Mouse (Mus musculus) ES-E14 (cell line): ENCODE measurements around the gene Rnf220. TPM values are rescaled to one million over a fixed set of nuclear protein-coding genes. Genes with fewer than 3 reads are reported as not detected.
A peak's percentile ranks its signal among the peaks of the same experiment; 100 is the strongest.

Source experiments
- DNase-seq: peaks from one replicate; pipeline ENCODE4 v3.0.0-alpha.2; 2013; ENCODE audit warnings: low read depth, low spot score
- H3K27ac ChIP-seq: 2 replicates; pipeline ENCODE4 v1.5.1; 2012; ENCODE audit warnings: low read depth, mild to moderate bottlenecking, low read length, moderate library complexity, mixed read lengths; ENCODE audit not compliant: poor library complexity, insufficient read depth, severe bottlenecking
- H3K36me3 ChIP-seq: 2 replicates; pipeline ENCODE4 v1.6.1; 2012; ENCODE audit warnings: mild to moderate bottlenecking, low read length, moderate library complexity, mixed read lengths; ENCODE audit not compliant: control insufficient read depth, poor library complexity, insufficient read depth, severe bottlenecking
- H3K4me1 ChIP-seq, 2 experiments: fragments of 150-350 bp in 1 of 2; sonication (generic) in 1 of 2; 2 replicates each; pipeline ENCODE4 v1.6.1; 2012; ENCODE audit warnings: low read length in 2 of 2, mild to moderate bottlenecking in 1 of 2, mixed read lengths in 1 of 2; ENCODE audit not compliant: control insufficient read depth in 2 of 2, insufficient read depth in 2 of 2, poor library complexity in 1 of 2
- H3K4me3 ChIP-seq, 2 experiments: fragments of 150-350 bp in 1 of 2; sonication (generic) in 1 of 2; 2 replicates each; pipeline ENCODE4 v1.5.1; 2012; ENCODE audit warnings: low read length in 2 of 2, low read depth in 1 of 2, mild to moderate bottlenecking in 1 of 2, mixed read lengths in 1 of 2; ENCODE audit not compliant: insufficient read depth in 1 of 2, poor library complexity in 1 of 2, severe bottlenecking in 1 of 2
- H3K9ac ChIP-seq: 2 replicates; pipeline ENCODE4 v1.6.1; 2012; ENCODE audit warnings: low read depth, mild to moderate bottlenecking, low read length, mixed read lengths; ENCODE audit not compliant: poor library complexity, insufficient read depth, severe bottlenecking
- H3K9me3 ChIP-seq: fragments of 150-350 bp; sonication (generic); 2 replicates; pipeline ENCODE4 v1.6.1; 2012; ENCODE audit warnings: low read depth, mild to moderate bottlenecking, low read length; ENCODE audit not compliant: control insufficient read depth, insufficient read depth
- CHD2 ChIP-seq: IDR thresholded peaks from 2 replicates; pipeline ENCODE4 v1.6.1; 2014; ENCODE audit warnings: mild to moderate bottlenecking, low read depth, low read length, inconsistent platforms
- HCFC1 ChIP-seq: IDR thresholded peaks from 2 replicates; pipeline ENCODE4 v1.6.1; 2012; ENCODE audit warnings: low read length, inconsistent platforms, borderline replicate concordance; ENCODE audit not compliant: insufficient read depth
- MAFK ChIP-seq: IDR thresholded peaks from 2 replicates; pipeline ENCODE4 v1.6.1; 2014; ENCODE audit warnings: mild to moderate bottlenecking, low read depth, low read length, inconsistent platforms; ENCODE audit not compliant: insufficient read depth
- ZC3H11A ChIP-seq: IDR thresholded peaks from 2 replicates; pipeline ENCODE4 v1.6.1; 2012; ENCODE audit warnings: low read depth, mild to moderate bottlenecking, inconsistent platforms, low read length, borderline replicate concordance
- ZNF384 ChIP-seq: IDR thresholded peaks from 2 replicates; pipeline ENCODE4 v1.6.1; 2012; ENCODE audit warnings: low read depth, low read length, inconsistent platforms
- in situ Hi-C, 2 experiments: fragments of 600-800 bp; cut with MboI; formaldehyde crosslinking; loops; one replicate each; pipeline ENCODE4 v1.15.1; 2025; ENCODE audit warnings: low sequenced_read_pairs in 2 of 2, inconsistent platforms in 1 of 2; ENCODE audit not compliant: unreplicated experiment in 2 of 2
- total RNA-seq: library from RNA; depleted of rRNA; stranded (reverse); fragments of 300-350 nt; gene quantifications from 2 replicates; pipeline ENCODE4 v1.2.3, GENCODE M21; 2012

Rnf220 gene
- total RNA-seq, 1 experiment, result 130 TPM

DNA sequence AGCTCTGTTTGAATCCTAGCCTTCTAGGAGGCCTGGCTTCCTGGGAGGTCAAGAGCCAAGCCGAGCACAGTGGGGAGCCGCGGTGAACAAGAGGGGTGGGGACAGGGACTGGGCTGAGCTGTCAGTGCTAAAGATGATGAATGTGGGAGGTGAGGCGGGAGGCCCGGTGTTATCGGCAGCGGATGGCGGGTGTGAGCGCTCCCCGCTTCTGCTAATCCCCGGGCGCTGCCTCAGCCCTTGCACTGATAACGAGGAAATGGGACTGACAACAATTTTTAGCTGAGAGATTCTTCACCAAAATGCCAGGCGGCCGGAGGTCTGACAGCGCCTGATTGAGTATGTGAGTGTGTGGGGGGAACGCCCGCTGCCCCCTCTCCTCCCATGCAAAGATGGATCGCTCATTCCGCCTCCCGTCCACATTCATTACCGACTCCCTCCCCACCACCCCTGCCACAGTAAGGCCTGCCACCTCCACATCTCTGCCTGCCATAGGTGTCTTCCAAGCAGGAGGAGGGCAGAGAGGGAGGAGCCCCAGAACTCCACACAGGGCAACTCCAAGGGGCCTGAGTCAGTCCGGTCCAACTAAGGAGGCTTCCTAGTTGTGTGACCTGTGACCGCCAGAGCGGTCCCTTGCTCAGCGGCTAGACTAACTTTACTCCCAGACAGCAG, 184.3 kb downstream of the Rnf220 start:
- no peak for DNase-seq
- H3K4me3 ChIP-seq, result peak overlapping the region; percentile 17 to 37
- H3K9ac ChIP-seq, result 0 out of 2 replicates have a peak overlapping the region, but pooled peaks have one; percentile 19

DNA sequence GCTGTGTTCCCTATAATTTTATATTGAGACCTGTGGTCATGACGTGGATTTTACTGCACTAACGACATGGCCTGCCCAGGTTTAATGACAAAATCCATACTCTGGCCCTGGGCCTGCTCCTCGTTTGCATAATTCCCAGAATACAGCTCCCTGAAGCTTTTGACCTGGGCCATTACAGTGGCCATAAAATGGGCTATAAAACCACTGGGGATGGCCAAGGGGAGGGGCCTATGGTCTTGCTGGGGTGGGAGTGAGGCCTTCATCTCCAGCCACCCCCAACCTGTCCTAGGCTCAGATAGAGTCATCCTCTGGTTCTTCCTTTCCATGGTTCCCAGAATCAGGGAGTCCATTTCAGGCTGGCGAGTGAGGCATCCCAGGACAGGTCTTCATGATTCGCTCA, 185.0 kb downstream of the Rnf220 start:
- peaks cover 3 to 14% of the 10 kb centered on the region in 2 experiments; a peak in 2 of 4 replicates for H3K4me1 ChIP-seq
- H3K36me3 ChIP-seq, result no peaks in the 10 kb centered on the region
- DNase-seq, result no peak
- H3K9me3 ChIP-seq, result no peaks in the 10 kb centered on the region
- no peak overlapping the region for H3K9ac ChIP-seq
- in situ Hi-C loops, result loop anchor here in 1 of 2 experiments (25.0 kb wide), 1 partner anchor 200 kb away; no protein-coding TSS in a partner anchor
- no peak overlapping the region for H3K27ac ChIP-seq
- no peak for TF ChIP-seq HCFC1
- no peak for TF ChIP-seq MAFK
- TF ChIP-seq CHD2, result no peak
- no peak for TF ChIP-seq ZC3H11A
- TF ChIP-seq ZNF384, result no peak
- no peak overlapping the region for H3K4me3 ChIP-seq

More for the DNA sequence above, 184.3 kb downstream of the Rnf220 start:
- in situ Hi-C loops, result loop anchor here in 1 of 2 experiments (25.0 kb wide), 1 partner anchor 200 kb away; no protein-coding TSS in a partner anchor
- Histone ChIP-seq H3K4me1 (peaks cover 3 to 13% of the 10 kb centered on the region in 2 experiments; a peak in 3 of 4 replicates), H3K36me3 (no peaks in the 10 kb centered on the region), H3K27ac (no peak overlapping the region), H3K9me3 (no peaks in the 10 kb centered on the region)
- TF ChIP-seq MAFK, result no peak
- TF ChIP-seq ZNF384, result no peak
- no peak for TF ChIP-seq CHD2
- no peak for TF ChIP-seq ZC3H11A
- TF ChIP-seq HCFC1, result no peak

DNA sequence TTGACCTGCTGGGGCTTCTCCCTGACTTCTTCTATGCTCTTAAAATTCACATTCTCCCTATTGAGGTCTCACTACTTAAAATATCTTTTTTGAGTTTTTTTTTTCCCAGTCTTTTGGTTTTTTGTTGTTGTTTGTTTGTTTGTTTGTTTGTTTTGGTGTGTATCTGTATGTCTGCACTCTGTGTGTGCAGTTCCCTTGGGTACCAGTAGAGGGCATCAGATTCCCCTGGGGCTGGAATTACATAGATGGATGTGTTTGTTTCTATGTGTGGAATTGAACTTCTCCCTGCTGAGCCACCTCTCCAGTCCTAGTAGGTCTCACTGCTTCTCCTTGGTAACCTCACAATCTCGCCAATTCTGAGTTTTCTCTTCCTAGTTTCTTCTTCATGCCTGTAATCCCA, 187.4 kb downstream of the Rnf220 start:
- in situ Hi-C loops, result loop anchor here in 1 of 2 experiments (25.0 kb wide), 1 partner anchor 203 kb away; no protein-coding TSS in a partner anchor

DNA sequence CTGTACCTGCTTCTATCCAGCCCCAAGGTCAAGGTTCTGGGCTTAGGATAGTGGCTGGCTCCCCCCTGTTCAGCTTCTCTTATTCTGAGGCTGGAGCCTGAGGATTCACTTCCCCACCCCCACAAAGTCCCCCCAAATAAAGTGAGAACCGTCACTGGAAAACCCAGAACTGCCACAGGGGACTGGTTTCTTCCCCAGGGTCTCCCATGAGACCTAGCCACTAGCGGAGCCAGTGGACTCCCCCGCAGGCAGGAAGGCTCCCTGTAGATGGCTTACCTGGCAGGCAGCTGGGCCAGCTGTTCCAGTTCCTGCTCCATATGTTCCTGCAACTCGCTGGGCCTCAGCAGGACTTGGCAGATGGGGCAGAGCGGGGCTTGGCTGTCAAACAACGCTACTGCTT, 189.6 kb downstream of the Rnf220 start:
- Histone ChIP-seq H3K27ac (no peak overlapping the region), H3K36me3 (no peaks in the 10 kb centered on the region), H3K9me3 (no peaks in the 10 kb centered on the region), H3K4me3 (no peak overlapping the region), H3K9ac (no peak overlapping the region), H3K4me1 (peaks cover 11 to 31% of the 10 kb centered on the region in 2 experiments; a peak in 3 of 4 replicates)
- no peak for DNase-seq
- TF ChIP-seq CHD2 (no peak), ZC3H11A (no peak), MAFK (no peak)
- in situ Hi-C loops, result loop anchor here in 1 of 2 experiments (25.0 kb wide), 1 partner anchor 205 kb away; no protein-coding TSS in a partner anchor

More for the DNA sequence above, 187.4 kb downstream of the Rnf220 start:
- Histone ChIP-seq H3K27ac (no peak overlapping the region), H3K4me3 (no peak overlapping the region), H3K9ac (no peak overlapping the region), H3K36me3 (no peaks in the 10 kb centered on the region), H3K9me3 (no peaks in the 10 kb centered on the region), H3K4me1 (peaks cover 9 to 27% of the 10 kb centered on the region in 2 experiments; a peak in 3 of 4 replicates)
- no peak for TF ChIP-seq CHD2
- no peak for TF ChIP-seq HCFC1
- no peak for TF ChIP-seq ZNF384
- TF ChIP-seq ZC3H11A, result no peak
- no peak for TF ChIP-seq MAFK
- DNase-seq, result no peak
